Mouse (Mus musculus) liver, postnatal 0 days (tissue): ENCODE data around the gene Anks1b. TPM values are rescaled to one million over a fixed set of nuclear protein-coding genes. Genes with fewer than 3 reads are reported as not detected.

ENCODE experiments used
- ATAC-seq: fragments of 200-750 bp; cut with Nextera tagmentation; 2 replicates; pipeline ENCODE4 v1.8.0; 2017; ENCODE audit warnings: mild to moderate bottlenecking, moderate library complexity
- DNase-seq: peaks from one replicate; pipeline ENCODE4 v3.0.0-alpha.2; 2016
- H3K27ac ChIP-seq: fragments of 300-500 bp; sonication (generic); 2 replicates; pipeline ENCODE4 v1.5.1; 2014; ENCODE audit warnings: antibody characterized with exemption, moderate library complexity, mild to moderate bottlenecking, low read depth
- H3K27me3 ChIP-seq: fragments of 300-500 bp; sonication (generic); 2 replicates; pipeline ENCODE4 v1.6.1; 2014; ENCODE audit warnings: low read length, control low read depth, mixed read lengths; ENCODE audit not compliant: insufficient read depth
- H3K36me3 ChIP-seq: fragments of 300-500 bp; sonication (generic); replicated peaks from 2 replicates; pipeline ENCODE4 v1.6.1; 2014; ENCODE audit warnings: mild to moderate bottlenecking, control low read depth, low read length, moderate library complexity, mixed read lengths; ENCODE audit not compliant: insufficient read depth
- H3K4me1 ChIP-seq: fragments of 300-500 bp; sonication (generic); 2 replicates; pipeline ENCODE4 v1.6.1; 2014; ENCODE audit warnings: antibody characterized with exemption, mild to moderate bottlenecking, control low read depth; ENCODE audit not compliant: insufficient read depth
- H3K4me2 ChIP-seq: fragments of 300-500 bp; sonication (generic); 2 replicates; pipeline ENCODE4 v1.6.1; 2014; ENCODE audit warnings: low read depth, mild to moderate bottlenecking, low read length, moderate library complexity, mixed read lengths
- H3K4me3 ChIP-seq: fragments of 300-500 bp; sonication (generic); 2 replicates; pipeline ENCODE4 v1.5.1; 2014; ENCODE audit warnings: low read depth, low read length
- H3K9ac ChIP-seq: fragments of 300-500 bp; sonication (generic); replicated peaks from 2 replicates; pipeline ENCODE4 v1.6.1; 2014; ENCODE audit warnings: mild to moderate bottlenecking, moderate library complexity
- H3K9me3 ChIP-seq: fragments of 300-500 bp; sonication (generic); 2 replicates; pipeline ENCODE4 v1.6.1; 2016; ENCODE audit warnings: mild to moderate bottlenecking, control low read depth, low read length, mixed read lengths
- CTCF ChIP-seq: sonication (generic); IDR thresholded peaks from 2 replicates; pipeline ENCODE4 v1.5.1; 2016; ENCODE audit warnings: antibody characterized with exemption, low read depth
- EP300 ChIP-seq: IDR thresholded peaks from 2 replicates; pipeline ENCODE4 v1.6.1; 2016; ENCODE audit warnings: antibody characterized with exemption, low read depth, mild to moderate bottlenecking
- WGBS: fragments of 180-500 bp; shearing (Covaris S2); extraction: QIAGEN DNeasy Blood & Tissue Kit; methylation state at CpG from one replicate; pipeline ENCODE4 v1.1.7; 2014; ENCODE audit not compliant: insufficient replicate concordance; 5-methylcytosine and 5-hydroxymethylcytosine counted together
- polyA plus RNA-seq: library from polyadenylated mRNA; unstranded; fragments of >200 nt; fragmentation: Nextera tagmentation; extraction: Ambion mirVana; gene quantifications from 2 replicates; pipeline ENCODE4 v1.2.1, GENCODE M21; 2015

Anks1b gene
- polyA plus RNA-seq, 1 experiment from 2014 or later, result not detected

- WGBS, result 48% methylated on average over 3 of the region's 3 CpGs
- ATAC-seq, result no peak
- Histone ChIP-seq H3K27me3 (no peaks in the 10 kb centered on the region), H3K36me3 (no peaks in the 10 kb centered on the region), H3K27ac (no peak overlapping the region), H3K9ac (no peak overlapping the region), H3K4me3 (no peak overlapping the region), H3K9me3 (no peaks in the 10 kb centered on the region), H3K4me2 (no peak overlapping the region), H3K4me1 (no peaks in the 10 kb centered on the region)
- DNase-seq, result no peak
- no peak for TF ChIP-seq CTCF
- no peak for TF ChIP-seq EP300
Observed at GRCm38 (mm10) chr10:90766261-90766660, 893.0 kb downstream of the Anks1b start.

- 0 out of 2 replicates have a peak, but pooled peaks cover 3% of the 10 kb centered on the region for H3K27me3 ChIP-seq
- H3K36me3 ChIP-seq, result no peaks in the 10 kb centered on the region
- H3K9me3 ChIP-seq, result no peaks in the 10 kb centered on the region
- no peak for DNase-seq
- no peak overlapping the region for H3K9ac ChIP-seq
- no peak for TF ChIP-seq EP300
- TF ChIP-seq CTCF, result no peak
- H3K27ac ChIP-seq, result no peak overlapping the region
- no peak for ATAC-seq
- no peak overlapping the region for H3K4me2 ChIP-seq
- no peak overlapping the region for H3K4me3 ChIP-seq
- no peaks in the 10 kb centered on the region for H3K4me1 ChIP-seq
- WGBS, result 29% methylated on average over 11 of the region's 11 CpGs
Observed at GRCm38 (mm10) chr10:90770403-90770955, 897.2 kb downstream of the Anks1b start.

GRCm38 (mm10) chr10:90771046-90771445 is 897.7 kb downstream of the Anks1b start:
- Histone ChIP-seq H3K9me3 (no peaks in the 10 kb centered on the region), H3K27me3 (0 out of 2 replicates have a peak, but pooled peaks cover 3% of the 10 kb centered on the region), H3K4me3 (no peak overlapping the region), H3K4me2 (no peak overlapping the region), H3K36me3 (no peaks in the 10 kb centered on the region), H3K4me1 (no peaks in the 10 kb centered on the region), H3K27ac (no peak overlapping the region), H3K9ac (no peak overlapping the region)
- TF ChIP-seq EP300 (no peak), CTCF (no peak)
- 50% methylated on average over 7 of the region's 7 CpGs for WGBS
- DNase-seq, result no peak
- ATAC-seq, result no peak

GRCm38 (mm10) chr10:90771471-90772226 is 898.3 kb downstream of the Anks1b start:
- no peak overlapping the region for H3K4me3 ChIP-seq
- H3K27me3 ChIP-seq, result 0 out of 2 replicates have a peak, but pooled peaks cover 3% of the 10 kb centered on the region
- no peak overlapping the region for H3K9ac ChIP-seq
- TF ChIP-seq CTCF (no peak), EP300 (no peak)
- ATAC-seq (no peak), DNase-seq (no peak)
- H3K4me2 ChIP-seq, result no peak overlapping the region
- H3K27ac ChIP-seq, result no peak overlapping the region
- 11% methylated on average over 15 of the region's 15 CpGs for WGBS
- no peaks in the 10 kb centered on the region for H3K36me3 ChIP-seq
- no peaks in the 10 kb centered on the region for H3K4me1 ChIP-seq
- no peaks in the 10 kb centered on the region for H3K9me3 ChIP-seq

DNA sequence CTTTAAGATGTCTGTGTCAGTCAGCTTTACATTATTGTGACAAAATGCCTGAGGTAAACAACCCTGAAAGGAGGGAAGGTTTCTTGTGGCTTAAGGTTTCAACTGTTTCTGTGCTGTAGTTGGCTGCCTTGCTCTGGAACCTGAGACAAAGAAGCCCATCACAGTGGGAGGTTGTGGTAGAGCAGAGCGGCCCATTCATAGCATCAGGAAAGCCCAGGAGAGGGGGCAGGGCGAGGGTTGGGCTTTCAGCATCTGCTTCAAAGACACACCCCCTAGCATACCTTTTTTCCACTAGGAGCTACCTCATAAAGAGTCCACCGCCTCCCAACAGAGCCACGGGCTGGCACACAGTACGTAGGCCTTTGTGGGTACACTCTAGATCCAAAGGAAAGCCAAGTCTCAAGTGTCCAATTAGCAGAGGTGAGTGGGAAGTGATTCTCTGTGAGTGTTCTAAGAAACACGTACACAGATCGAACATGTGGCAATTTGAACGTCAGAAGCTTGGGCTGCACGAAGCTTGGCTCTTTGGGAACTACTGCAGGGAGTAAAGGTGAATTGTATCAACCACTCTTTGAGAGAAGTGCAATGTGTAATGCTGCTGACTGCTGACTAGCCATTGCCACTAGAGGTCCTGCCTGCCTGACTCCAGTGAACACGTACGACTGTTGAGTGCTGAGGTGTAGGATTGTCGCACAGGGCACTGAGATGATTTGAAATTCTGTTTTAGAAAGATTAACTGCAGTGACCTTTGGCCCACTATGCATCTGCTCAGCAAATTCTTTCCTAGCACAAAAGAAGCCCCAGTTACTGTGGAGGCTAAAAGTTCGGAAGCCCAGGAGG is 906.5 kb downstream of the Anks1b start:
- TF ChIP-seq CTCF (no peak), EP300 (no peak)
- Histone ChIP-seq H3K27ac (no peak overlapping the region), H3K4me1 (no peaks in the 10 kb centered on the region), H3K4me3 (no peak overlapping the region), H3K36me3 (no peaks in the 10 kb centered on the region), H3K9ac (no peak overlapping the region), H3K4me2 (no peak overlapping the region), H3K9me3 (no peaks in the 10 kb centered on the region), H3K27me3 (no peaks in the 10 kb centered on the region)
- ATAC-seq, result no peak
- DNase-seq, result no peak
- 53% methylated on average over 13 of the region's 13 CpGs for WGBS
